ENCODE assay signal across 7 mouse cellular contexts in genomic region chr19:46396109-46396508, GRCm38 (mm10). TPM values are rescaled to one million over a fixed set of nuclear protein-coding genes. Genes with fewer than 3 reads are reported as not detected.
DNase-seq lines count a peak whose midpoint lies in the region; ATAC-seq lines count a peak whose summit lies in the region.

No protein-coding gene starts in this region.

- no peak for DNase-seq in spleen, adult 18-20 months
- DNase-seq in urinary bladder, postnatal 10 days (ENCODE audit: low spot score): no peak

- no peaks in the 10 kb centered on the region for H3K9me3 ChIP-seq in megakaryocyte, embryonic 14.5 days
- no peaks in the 10 kb centered on the region for H3K9me3 ChIP-seq in forebrain, embryonic 15.5 days
- no peaks in the 10 kb centered on the region for H3K9me3 ChIP-seq in liver, embryonic 15.5 days (replicated peaks)

- peaks cover 27% of the 10 kb centered on the region for H3K36me3 ChIP-seq in megakaryocyte, embryonic 14.5 days (replicated peaks; ENCODE audit: low read length)
- H3K36me3 ChIP-seq in forebrain, embryonic 15.5 days: no peaks in the 10 kb centered on the region
- H3K36me3 ChIP-seq in liver, embryonic 15.5 days (replicated peaks): peaks cover 9% of the 10 kb centered on the region; the same call in 1 of the 2 replicates

- no peak for ATAC-seq in megakaryocyte, adult 5-6 weeks (ENCODE audit: poor library complexity, severe bottlenecking)
- ATAC-seq in forebrain, embryonic 15.5 days (replicated peaks): no peak
- ATAC-seq in liver, embryonic 15.5 days (ENCODE audit: insufficient read depth): no peak
- no peak for ATAC-seq in granulocyte monocyte progenitor cell, adult 5-6 weeks (replicated peaks; ENCODE audit: poor library complexity, severe bottlenecking)

- H3K4me3 ChIP-seq in megakaryocyte, embryonic 14.5 days (replicated peaks): peak overlapping the region; percentile 98
- H3K4me3 ChIP-seq in forebrain, embryonic 15.5 days: peak overlapping the region; percentile 92
- H3K4me3 ChIP-seq in liver, embryonic 15.5 days (replicated peaks): peak overlapping the region; percentile 82

- H3K9ac ChIP-seq in forebrain, embryonic 15.5 days (replicated peaks): peak overlapping the region; percentile 94
- H3K9ac ChIP-seq in liver, embryonic 15.5 days: peak overlapping the region; percentile 80

- H3K4me1 ChIP-seq in megakaryocyte, embryonic 14.5 days: peaks cover 52% of the 10 kb centered on the region
- H3K4me1 ChIP-seq in forebrain, embryonic 15.5 days: peaks cover 45% of the 10 kb centered on the region
- peaks cover 57% of the 10 kb centered on the region for H3K4me1 ChIP-seq in liver, embryonic 15.5 days (replicated peaks)

- 14% methylated on average over 8 of the region's 8 CpGs for WGBS in forebrain, embryonic 15.5 days
- WGBS in liver, embryonic 15.5 days (ENCODE audit: insufficient replicate concordance): 8% methylated on average over 8 of the region's 8 CpGs

- no peaks in the 10 kb centered on the region for H3K27me3 ChIP-seq in megakaryocyte, embryonic 14.5 days (replicated peaks)
- no peaks in the 10 kb centered on the region for H3K27me3 ChIP-seq in forebrain, embryonic 15.5 days
- H3K27me3 ChIP-seq in liver, embryonic 15.5 days: no peaks in the 10 kb centered on the region

- peak overlapping the region; percentile 93 for H3K27ac ChIP-seq in forebrain, embryonic 15.5 days (replicated peaks)
- H3K27ac ChIP-seq in liver, embryonic 15.5 days (replicated peaks): peak overlapping the region; percentile 77

- H3K4me2 ChIP-seq in forebrain, embryonic 15.5 days (replicated peaks): peak overlapping the region; percentile 94
- peak overlapping the region; percentile 99 for H3K4me2 ChIP-seq in liver, embryonic 15.5 days

RNA-seq across cellular contexts. Expression of gene Actr1a, which starts 0.6 kb away (rescaled TPM):
- polyA plus RNA-seq in megakaryocyte, embryonic 14.5 days (2012; ENCODE audit: insufficient read depth, low replicate concordance): 35.2 and 96.8 TPM in 2 replicates
- total RNA-seq in megakaryocyte, adult 5-6 weeks (2015): 52.7 and 59.6 TPM in 2 replicates
- 98.0 and 106 TPM in 2 replicates for total RNA-seq in megakaryocyte, adult 5-6 weeks (2017)
- polyA plus RNA-seq in forebrain, embryonic 15.5 days (2015; fragmentation: Nextera tagmentation; extraction: Ambion mirVana): 374 and 380 TPM in 2 replicates
- 49.4 and 53.3 TPM in 2 replicates for polyA plus RNA-seq in liver, embryonic 15.5 days (2015; fragmentation: Nextera tagmentation; extraction: Ambion mirVana)
- total RNA-seq in granulocyte monocyte progenitor cell, adult 5-6 weeks (2014; fragmentation: Nextera tagmentation): 86.7 and 93.2 TPM in 2 replicates
- 75.8 and 79.7 TPM in 2 replicates for total RNA-seq in granulocyte monocyte progenitor cell, adult 5-6 weeks (2017)

RNA-seq across cellular contexts. Expression of gene Sufu, which starts 0.6 kb away (rescaled TPM):
- polyA plus RNA-seq in megakaryocyte, embryonic 14.5 days (2012; ENCODE audit: insufficient read depth, low replicate concordance): 8.7 and 23.5 TPM in 2 replicates
- total RNA-seq in megakaryocyte, adult 5-6 weeks (2015): 6.4 and 6.9 TPM in 2 replicates
- total RNA-seq in megakaryocyte, adult 5-6 weeks (2017): 3.0 and 5.5 TPM in 2 replicates
- 28.9 and 30.5 TPM in 2 replicates for polyA plus RNA-seq in forebrain, embryonic 15.5 days (2015; fragmentation: Nextera tagmentation; extraction: Ambion mirVana)
- polyA plus RNA-seq in liver, embryonic 15.5 days (2015; fragmentation: Nextera tagmentation; extraction: Ambion mirVana): 5.4 and 5.8 TPM in 2 replicates
- total RNA-seq in granulocyte monocyte progenitor cell, adult 5-6 weeks (2014; fragmentation: Nextera tagmentation): 20.9 and 22.8 TPM in 2 replicates
- 7.2 and 9.0 TPM in 2 replicates for total RNA-seq in granulocyte monocyte progenitor cell, adult 5-6 weeks (2017)

RNA-seq across cellular contexts. Expression of gene 2310034G01Rik, which starts 46.0 kb away (rescaled TPM):
- 0.32 TPM in 1 of 2 replicates, not detected in the other for polyA plus RNA-seq in megakaryocyte, embryonic 14.5 days (2012; ENCODE audit: insufficient read depth, low replicate concordance)
- total RNA-seq in megakaryocyte, adult 5-6 weeks (2015): 0.18 TPM in 1 of 2 replicates, not detected in the other
- 0.48 and 0.53 TPM in 2 replicates for total RNA-seq in megakaryocyte, adult 5-6 weeks (2017)
- 2.5 and 2.6 TPM in 2 replicates for polyA plus RNA-seq in forebrain, embryonic 15.5 days (2015; fragmentation: Nextera tagmentation; extraction: Ambion mirVana)
- polyA plus RNA-seq in liver, embryonic 15.5 days (2015; fragmentation: Nextera tagmentation; extraction: Ambion mirVana): 0.22 and 0.46 TPM in 2 replicates
- total RNA-seq in granulocyte monocyte progenitor cell, adult 5-6 weeks (2014; fragmentation: Nextera tagmentation): 2.3 and 5.6 TPM in 2 replicates
- total RNA-seq in granulocyte monocyte progenitor cell, adult 5-6 weeks (2017): 1.4 and 2.3 TPM in 2 replicates

RNA-seq across cellular contexts. Expression of gene Mfsd13a, which starts 55.2 kb away (rescaled TPM):
- polyA plus RNA-seq in megakaryocyte, embryonic 14.5 days (2012; ENCODE audit: insufficient read depth, low replicate concordance): 8.8 and 9.9 TPM in 2 replicates
- total RNA-seq in megakaryocyte, adult 5-6 weeks (2015): 17.2 and 18.1 TPM in 2 replicates
- 8.1 and 11.7 TPM in 2 replicates for total RNA-seq in megakaryocyte, adult 5-6 weeks (2017)
- polyA plus RNA-seq in forebrain, embryonic 15.5 days (2015; fragmentation: Nextera tagmentation; extraction: Ambion mirVana): 8.7 and 9.3 TPM in 2 replicates
- polyA plus RNA-seq in liver, embryonic 15.5 days (2015; fragmentation: Nextera tagmentation; extraction: Ambion mirVana): 12.5 and 14.8 TPM in 2 replicates
- total RNA-seq in granulocyte monocyte progenitor cell, adult 5-6 weeks (2014; fragmentation: Nextera tagmentation): 71.4 and 82.0 TPM in 2 replicates
- total RNA-seq in granulocyte monocyte progenitor cell, adult 5-6 weeks (2017): 15.7 and 18.7 TPM in 2 replicates

RNA-seq across cellular contexts. Expression of gene Cuedc2, which starts 57.6 kb away (rescaled TPM):
- polyA plus RNA-seq in megakaryocyte, embryonic 14.5 days (2012; ENCODE audit: insufficient read depth, low replicate concordance): 39.1 and 126 TPM in 2 replicates
- total RNA-seq in megakaryocyte, adult 5-6 weeks (2015): 31.3 and 33.1 TPM in 2 replicates
- total RNA-seq in megakaryocyte, adult 5-6 weeks (2017): 108 and 114 TPM in 2 replicates
- polyA plus RNA-seq in forebrain, embryonic 15.5 days (2015; fragmentation: Nextera tagmentation; extraction: Ambion mirVana): 351 and 362 TPM in 2 replicates
- 73.0 and 82.8 TPM in 2 replicates for polyA plus RNA-seq in liver, embryonic 15.5 days (2015; fragmentation: Nextera tagmentation; extraction: Ambion mirVana)
- total RNA-seq in granulocyte monocyte progenitor cell, adult 5-6 weeks (2014; fragmentation: Nextera tagmentation): 104 and 108 TPM in 2 replicates
- 158 and 161 TPM in 2 replicates for total RNA-seq in granulocyte monocyte progenitor cell, adult 5-6 weeks (2017)
